Mouse (Mus musculus) retina, adult 2 months (tissue): ENCODE measurements around the gene Jmy.

ENCODE experiments used
- DNase-seq: peaks from one replicate; pipeline ENCODE4 v3.0.0-alpha.2; 2012; ENCODE audit warnings: low read depth, low spot score

The Jmy gene

DNA sequence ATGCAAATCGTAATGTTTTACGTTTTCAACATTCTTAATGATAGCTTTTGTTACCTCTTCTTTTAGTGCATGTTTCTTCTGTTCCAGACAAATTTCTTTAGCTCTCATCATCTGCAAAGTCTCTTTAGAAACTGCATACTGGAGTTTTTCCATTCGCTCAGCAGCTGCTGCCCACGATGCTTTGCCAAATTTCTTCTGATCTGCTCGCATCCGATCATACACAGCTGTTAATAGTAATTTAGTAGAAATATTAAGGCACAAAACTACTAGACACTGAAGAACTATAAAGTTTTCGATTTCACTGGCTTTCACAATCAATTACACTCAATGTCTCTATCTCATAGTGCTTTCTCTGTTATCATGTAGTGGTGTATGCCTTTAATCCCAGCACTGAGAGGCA lies 40.0 kb downstream of the Jmy start:
- no peak for DNase-seq

DNA sequence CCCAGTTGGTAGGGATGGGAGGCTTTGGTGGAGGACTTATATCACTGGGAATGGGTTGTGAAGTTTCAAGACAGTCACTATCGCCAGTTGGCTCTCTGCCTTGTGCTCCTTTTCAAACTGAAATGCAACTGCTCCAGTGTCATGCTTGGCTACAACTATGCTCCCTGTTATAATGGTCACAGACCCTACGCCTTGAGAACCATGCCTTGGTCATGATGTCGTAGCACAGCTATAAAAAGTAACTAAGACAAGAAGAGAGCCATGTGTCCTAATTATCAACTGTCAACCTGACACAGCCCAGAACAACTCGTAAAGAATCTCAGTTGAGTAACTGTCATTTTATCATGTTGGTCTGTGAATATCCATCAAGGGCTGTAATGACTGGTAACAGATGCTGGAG lies 41.0 kb downstream of the Jmy start:
- DNase-seq, result no peak

DNA sequence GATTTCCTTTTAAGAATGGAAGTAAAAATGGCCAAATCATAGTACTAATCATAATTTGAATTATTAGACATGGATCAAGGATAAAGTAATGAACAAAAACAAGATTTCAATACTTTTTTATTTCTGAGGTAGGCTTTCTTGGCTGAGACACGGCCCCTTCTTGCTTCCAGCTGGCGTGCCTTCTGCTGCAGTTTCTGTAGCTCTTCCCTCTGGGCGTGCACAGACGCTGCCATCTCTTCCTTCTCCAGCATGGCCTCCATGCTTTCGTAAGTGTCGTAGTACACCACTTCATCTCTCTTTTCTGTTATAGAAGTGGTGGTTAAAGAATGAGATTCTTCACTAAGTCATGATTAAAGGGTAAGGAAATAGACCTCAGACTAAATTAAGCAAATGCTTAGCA lies 46.3 kb downstream of the Jmy start:
- no peak for DNase-seq

DNA sequence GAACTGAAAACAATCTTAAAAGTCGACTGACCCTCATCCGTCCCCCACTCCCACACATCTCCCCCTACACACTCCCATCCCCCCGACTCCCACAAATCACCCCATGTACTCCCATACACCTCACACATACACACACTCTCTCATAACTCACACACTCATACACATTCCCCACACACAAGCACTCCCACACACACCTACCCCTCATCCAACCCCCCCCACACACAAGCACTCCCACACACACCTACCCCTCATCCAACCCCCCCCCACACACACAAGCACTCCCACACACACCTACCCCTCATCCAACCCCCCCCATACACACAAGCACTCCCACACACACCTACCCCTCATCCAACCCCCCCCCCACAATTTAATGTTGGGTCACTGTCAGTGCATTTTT lies 59.4 kb downstream of the Jmy start:
- DNase-seq, result no peak

DNA sequence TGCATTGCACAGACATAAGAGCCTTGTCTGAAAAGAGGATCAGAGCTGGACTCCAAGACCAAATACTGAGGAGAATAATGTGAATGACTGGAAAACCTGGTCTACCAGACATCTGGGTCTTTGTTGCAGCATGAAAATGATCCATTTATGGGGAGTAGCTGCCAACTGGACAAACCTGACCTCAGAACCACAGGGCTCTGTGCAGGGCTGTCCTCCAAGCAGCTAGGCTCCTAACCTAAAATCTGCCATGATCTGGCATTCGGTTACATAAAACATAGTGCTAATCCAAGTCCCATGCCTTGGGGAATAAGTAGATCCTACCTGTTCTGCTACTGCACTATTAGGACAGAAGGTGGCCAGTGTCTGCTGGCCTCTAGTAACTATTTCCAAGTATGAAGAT lies 70.4 kb downstream of the Jmy start:
- no peak for DNase-seq

DNA sequence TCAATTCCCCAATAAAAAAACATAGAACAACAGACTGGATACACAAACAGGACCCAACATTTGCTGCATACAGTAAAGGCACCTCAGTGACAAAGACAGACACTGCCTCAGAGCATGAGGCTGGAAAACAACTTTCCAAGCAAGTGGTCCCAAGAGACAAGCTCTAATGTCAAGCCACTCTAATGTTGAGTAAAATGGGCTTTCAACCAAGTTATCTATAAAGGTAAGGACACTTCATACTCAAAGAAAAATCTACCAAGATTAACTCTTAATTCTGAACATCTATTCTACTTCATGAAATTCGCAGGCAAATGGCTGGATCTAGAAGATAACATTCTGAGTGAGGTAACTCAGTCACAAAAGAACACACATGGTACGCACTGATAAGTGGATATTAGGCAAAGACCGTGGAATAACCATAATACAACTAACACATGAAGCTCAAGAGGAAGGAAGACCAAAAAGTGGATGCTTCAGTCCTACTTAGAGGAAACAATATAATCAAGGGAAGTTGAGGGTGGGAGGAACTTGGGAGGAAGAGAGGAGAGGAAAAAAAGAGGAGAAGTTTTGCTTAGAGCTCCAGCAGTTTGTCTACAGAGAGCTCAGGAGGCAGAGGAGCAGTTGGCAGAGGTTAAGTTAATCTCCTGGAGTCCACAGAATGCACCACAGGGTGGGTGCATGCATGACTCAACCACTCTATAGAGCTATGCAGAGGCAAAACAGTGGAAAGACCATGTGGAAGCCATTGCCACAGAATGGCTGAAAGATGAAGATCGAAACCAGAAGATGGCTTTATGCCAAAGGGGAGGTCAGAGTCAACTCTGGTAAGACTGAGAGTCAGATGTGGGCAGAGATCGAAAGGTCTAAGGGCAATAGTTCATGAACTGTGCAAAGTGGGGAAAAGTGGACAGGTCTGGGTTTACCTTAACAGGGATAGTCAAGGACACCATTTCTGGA lies 71.4 kb downstream of the Jmy start:
- DNase-seq, result no peak

DNA sequence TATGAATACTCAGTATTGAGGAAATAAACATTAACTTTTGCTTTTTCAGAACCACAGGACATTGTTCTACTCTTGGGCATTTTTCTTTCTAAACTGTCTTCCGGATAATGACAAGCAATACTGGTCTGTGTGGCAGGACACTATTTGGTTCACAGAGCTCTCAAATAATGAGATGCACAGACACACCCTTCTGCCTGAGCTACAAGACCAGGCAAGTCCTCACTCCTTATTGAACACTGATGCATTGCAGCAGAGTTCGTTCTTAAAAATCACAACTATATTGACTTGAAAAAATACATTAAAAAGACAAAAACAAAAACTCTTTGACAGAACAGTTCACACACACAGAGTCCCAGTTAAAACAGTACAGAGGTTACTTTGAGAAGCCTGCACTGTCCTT lies 76.4 kb downstream of the Jmy start:
- DNase-seq, result no peak

DNA sequence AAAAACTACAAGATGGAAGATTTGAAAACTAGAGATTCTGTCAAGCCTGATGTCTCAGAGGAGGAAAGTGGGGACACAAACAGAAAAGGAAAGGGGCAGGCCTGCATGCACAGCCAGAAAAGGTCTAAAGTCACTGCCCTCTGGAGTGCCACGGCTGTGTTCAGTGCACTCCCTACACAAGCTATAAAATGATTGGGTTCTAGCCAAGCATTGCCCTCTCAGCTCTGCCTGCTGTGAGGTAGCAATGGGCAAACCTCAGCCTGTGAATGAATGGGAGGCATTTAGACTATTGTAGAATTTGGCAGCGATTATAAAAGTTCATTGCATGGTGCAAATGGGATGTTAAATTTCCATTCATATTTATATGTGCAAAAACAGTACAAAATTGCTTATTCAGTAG lies 79.8 kb downstream of the Jmy start:
- DNase-seq, result no peak

DNA sequence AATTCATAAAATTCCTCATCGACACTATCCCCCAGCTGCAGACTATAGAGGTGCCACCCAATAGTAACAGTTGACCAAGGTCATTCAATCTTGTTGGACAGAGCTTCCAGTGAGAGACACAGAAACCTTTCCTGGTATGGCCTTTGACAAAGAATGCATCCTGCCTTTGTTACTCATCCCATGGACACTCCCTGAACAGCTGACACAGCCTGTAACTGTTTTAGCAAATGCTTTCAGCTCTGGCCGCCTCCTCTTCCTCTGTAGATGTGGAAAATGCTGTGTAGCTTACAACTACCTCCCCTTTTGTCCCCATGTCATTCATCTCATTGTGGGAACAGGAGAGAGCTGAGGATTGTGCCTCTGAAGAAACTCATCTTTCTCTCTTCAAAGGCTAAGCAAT lies 81.3 kb downstream of the Jmy start:
- no peak for DNase-seq

DNA sequence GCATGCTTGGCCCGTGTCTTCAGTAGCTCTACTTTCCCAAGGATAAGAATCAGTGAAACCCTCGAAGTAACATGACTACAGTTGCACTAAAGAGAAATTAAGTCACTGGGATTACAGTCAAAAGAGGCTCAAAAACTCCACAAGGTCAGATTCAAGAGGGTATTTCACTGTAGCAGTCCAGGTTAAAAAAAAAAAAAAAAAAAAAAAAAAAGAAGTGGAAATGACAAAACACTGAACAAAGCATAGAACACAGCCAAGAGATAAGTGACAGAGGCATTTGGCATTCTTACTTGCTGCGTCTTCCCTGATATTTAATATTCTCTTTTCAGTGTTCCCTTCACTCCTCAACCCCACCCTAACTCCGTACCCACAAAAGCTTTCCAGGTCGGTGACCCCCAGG lies 84.6 kb downstream of the Jmy start:
- DNase-seq, result no peak

DNA sequence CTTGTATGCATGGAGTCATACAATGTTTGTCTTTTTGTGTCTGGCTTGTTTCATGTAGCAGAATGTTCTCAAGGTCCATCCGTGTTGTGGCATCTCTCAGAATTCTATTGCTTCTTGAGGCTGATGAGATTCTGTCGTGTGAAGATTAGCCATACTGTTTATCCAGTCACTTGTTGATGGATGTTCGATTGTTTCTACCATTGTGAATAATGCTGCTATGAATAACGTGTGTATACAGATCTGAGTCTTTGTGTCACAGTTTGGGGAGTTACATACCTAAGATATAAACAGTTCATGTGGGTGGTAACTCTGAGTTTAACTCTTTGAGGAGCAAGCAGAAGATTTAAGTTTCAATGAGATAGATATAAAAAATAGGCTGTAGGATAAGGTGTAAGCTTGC lies 89.3 kb downstream of the Jmy start:
- no peak for DNase-seq

DNA sequence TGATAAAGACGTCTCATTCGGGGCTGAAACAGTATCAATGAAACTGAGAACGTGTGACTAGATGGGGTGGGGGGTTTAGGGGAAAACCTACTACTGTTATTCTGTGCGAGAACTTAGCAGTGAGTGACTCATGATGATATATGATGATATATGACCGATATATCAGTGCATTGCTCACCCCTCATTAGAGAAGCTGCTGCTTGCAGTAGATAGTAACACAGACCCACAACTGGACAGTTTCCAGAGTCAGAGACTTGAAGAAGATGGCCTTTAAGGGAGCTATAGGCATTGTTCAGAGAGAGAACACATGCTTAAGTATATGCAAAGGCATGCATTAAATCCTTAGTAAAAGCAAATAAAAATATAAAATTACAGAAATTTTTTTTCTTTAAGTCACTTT lies 92.8 kb downstream of the Jmy start:
- DNase-seq, result no peak

DNA sequence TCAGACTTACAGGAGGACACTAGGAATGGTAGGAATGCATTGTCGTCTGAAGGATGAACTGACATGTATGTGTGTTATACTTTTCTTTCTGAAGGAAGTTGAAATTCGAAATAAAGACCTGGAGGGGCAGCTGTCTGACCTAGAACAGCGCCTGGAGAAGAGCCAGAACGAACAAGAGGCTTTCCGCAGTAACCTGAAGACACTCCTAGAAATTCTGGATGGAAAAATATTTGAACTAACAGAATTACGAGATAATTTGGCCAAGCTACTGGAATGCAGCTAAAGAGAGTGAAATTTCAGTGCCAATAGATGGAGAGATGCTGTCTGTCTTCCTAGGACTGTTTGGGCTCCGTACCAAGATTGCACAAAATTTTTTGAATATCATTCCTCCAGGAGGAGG lies 97.7 kb downstream of the Jmy start:
- DNase-seq, result no peak

DNA sequence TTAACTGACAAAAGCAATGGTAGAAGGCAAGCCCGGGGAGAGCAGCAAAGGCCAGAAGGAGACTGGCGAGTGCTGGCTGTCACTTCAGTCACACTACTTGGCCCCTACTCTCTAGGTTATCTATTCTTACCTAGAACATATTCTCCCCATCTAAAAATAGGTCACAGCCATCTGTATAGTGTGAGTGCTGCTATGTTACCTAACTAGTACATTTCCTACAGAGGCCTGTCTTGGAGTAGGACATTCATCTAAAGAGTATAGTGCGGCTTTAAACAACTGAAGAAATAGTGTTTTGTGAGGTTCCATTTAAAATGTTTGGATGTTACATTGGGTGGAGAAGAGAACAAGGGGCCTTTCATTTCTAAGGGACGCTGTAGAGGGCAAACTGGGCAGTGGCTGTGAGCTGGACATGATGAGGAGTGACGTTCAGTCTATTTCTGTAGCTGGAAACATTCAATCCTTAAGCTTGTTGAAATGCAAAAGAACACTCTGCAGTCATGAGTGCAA lies 99.8 kb downstream of the Jmy start:
- no peak for DNase-seq

DNA sequence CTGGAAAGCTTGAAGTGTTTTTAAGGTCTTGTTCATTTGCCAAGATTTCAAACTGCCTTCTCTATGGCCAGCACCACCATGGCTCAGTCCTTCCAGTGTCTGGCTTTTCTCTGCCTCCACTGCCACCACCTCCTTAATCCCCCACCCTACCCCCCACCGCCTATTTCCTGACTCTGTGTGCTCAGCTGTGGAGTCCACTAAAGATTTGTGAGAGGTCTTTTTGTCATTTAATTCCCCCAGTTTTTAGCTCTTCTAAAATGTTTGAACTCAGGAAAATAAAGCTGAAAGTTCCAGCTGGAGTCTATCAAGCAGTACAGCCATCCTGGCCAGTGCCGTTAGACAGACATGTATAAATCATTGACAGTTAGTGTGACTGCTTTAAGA lies 110.4 kb downstream of the Jmy start:
- DNase-seq, result no peak

DNA sequence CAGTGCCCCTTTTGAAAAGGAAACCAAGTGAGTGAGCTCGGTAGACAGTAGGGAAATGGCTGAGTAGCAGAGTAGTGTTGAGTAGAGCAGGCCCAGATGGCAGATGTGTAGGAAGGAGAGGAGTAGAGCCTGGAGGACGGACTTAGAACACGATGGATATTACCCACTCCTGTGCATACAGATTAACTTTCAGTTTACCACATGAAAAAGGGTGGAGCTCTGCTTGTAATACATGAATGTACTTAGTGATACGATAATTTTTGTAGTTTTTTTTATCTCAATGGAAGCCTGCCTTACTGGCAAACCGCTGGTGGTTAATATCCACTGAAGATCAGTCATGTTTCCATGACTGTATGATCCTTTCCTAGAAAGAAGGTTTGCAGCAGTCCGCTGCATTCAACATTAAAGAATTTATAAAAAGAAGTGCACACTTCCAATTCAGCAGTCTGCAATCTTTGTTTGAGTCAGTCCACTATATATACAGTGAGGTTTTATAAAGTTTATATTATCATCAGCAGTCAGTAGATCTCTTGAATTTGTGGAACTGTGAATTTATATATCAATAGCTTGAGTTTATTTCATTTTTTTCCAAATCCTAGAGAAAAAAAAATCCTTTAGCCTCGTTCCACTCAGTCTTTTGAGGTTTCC lies 110.9 kb downstream of the Jmy start:
- no peak for DNase-seq

DNA sequence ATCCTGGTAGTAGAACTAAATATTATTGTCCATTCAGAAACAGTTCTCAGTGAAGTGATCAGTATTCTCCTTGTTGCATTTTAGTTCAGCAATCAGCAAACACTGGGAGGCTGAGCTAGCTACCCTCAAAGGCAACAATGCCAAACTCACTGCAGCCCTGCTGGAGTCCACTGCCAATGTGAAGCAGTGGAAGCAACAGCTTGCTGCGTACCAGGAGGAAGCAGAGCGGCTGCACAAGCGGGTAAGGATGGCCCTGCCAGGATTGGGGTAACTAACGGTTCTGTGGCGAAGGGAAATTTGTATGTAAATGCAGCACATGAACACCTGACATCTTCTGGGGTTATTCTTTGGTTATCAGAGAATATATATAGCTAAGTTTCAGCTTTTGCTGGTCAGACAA lies 112.2 kb downstream of the Jmy start:
- DNase-seq, result no peak

DNA sequence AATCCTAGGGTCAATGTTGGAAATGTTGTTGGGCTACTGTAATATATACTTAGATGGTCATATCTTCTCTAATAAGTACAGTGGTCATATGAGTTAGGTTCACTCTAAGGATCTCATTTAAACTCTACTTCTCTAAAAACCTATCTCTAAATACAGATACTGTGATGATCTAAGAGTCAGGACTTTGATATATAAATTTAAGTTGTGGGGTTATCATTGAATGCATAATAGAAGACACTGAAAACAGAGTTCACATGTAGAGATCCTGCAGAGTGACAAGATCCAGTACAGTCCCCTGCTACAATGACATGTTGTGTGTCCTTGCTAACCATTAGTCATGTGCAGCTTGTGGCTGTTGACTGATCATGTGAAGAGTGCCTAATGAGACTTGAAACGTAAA lies 114.5 kb downstream of the Jmy start:
- no peak for DNase-seq

DNA sequence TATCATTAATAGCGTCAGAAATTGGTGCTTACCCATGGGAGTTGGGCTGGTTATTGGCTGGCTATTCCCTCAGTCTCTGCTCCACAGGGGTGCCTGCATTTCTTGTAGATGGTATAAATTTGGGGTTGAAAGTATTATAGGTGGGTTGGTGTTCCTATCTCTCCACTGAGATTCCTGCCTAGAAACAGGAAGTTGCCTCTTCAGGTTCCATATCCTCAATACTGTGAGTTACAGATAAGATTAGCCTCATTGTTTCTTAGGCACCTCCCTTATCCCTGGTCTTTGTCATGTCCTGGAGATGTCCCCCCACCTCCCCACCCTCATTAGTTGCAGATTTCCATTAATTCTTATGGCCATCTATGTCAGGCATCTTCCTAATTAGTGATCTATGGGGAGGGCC lies 115.1 kb downstream of the Jmy start:
- DNase-seq, result no peak

DNA sequence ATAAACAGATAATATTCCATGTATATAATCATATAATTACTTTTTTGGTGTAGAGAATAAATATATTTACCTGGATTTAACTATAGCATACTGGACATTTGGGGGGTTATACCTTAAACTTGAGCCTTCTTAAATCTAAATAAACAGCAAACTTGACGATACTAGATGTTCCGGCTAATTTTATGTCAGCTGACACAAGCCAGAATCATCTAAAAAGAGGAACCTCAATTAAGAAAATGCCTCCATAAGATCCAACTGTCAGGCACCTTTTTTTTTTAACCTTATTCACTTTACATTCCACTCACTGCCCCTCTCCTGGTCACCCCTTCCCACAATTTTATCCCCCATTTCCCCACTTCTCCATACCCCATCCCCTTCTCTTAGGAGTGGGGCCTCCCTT lies 116.0 kb downstream of the Jmy start:
- no peak for DNase-seq

DNA sequence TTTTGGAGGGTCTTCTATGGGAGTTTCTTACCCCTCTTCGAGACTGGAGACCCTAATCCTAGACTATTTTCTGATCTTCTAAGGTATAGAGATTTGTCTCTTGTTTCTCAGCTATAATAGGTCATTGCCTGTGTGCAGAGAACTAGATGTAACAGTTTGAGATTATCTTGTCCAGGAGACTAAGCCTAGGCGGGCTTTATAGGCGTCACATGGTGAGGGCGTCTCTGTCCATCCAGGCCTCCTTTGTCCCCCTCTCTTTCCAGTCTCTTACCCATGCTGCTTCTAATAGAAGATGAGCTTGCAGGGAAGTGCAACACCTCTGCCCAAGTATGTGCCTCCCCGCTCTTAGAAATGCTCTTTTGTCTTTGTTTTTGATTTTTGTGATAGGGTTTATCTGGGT lies 116.5 kb downstream of the Jmy start:
- DNase-seq, result no peak

DNA sequence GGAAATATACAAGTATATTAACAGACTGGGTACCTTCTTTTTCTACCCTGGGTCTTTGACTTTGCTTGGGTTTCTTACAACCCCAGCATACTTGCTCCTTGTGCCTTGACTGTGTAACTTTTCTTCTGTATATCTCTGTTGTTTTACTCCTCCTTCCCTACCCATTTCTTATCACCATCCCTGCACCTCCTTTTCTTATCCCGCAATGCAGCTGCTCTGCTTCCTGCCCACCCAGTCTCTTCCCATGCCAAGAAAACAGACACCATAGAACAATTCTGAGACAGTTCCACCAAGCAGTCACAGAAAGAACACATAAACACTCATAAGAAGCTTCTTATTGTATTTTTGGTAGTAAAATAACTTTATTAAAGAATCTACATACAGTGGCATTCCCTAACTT lies 118.3 kb downstream of the Jmy start:
- no peak for DNase-seq

DNA sequence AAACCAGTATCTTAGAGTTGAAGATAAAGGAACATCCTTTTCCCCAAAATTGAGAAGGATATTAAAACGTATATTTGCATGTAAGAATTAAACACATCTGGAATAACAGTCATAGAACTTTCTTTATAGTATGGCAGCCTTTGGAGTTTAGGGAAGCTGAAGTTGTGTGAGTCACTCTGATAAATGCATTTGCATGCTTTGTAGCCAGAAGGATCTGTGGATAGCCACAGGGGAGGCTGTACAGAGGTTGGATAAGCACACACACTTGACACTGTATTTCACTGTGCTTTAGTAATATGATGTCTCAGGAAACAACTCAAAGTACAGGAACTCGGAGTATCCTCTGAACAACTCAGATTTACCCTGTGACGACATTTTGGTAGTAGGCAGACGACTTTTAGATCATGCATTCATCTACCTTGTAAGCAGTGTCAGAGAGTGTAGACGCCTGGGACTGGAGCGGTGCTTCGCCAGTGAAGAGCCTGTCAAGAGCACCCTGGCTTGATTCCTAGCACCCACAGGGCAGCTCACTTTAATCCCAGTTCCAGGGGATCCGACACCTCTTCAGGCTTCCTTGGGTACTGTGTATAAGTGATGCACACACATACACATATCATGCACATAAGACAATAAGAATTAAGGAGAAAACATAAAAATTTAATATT lies 119.1 kb downstream of the Jmy start:
- DNase-seq, result no peak
